Mouse (Mus musculus) bone marrow macrophage, adult 2 months (primary cell): ENCODE data around the gene Slc35a5.

Experiments used
- CTCF ChIP-seq: IDR thresholded peaks from 2 replicates; pipeline ENCODE4 v1.5.1; 2012; ENCODE audit warnings: low read depth, mild to moderate bottlenecking, low read length, moderate library complexity
- POLR2A ChIP-seq: IDR thresholded peaks from 2 replicates; pipeline ENCODE4 v1.6.1; 2012; ENCODE audit warnings: mild to moderate bottlenecking, low read depth, low read length, borderline replicate concordance

- no peak for TF ChIP-seq CTCF
- TF ChIP-seq POLR2A: no peak
These were observed 3.7 kb downstream of the Slc35a5 start for GRCm38 (mm10) chr16:45154741-45155250.
